Mouse (Mus musculus): ENCODE measurements around the gene Unc5c.

The Unc5c gene

DNA sequence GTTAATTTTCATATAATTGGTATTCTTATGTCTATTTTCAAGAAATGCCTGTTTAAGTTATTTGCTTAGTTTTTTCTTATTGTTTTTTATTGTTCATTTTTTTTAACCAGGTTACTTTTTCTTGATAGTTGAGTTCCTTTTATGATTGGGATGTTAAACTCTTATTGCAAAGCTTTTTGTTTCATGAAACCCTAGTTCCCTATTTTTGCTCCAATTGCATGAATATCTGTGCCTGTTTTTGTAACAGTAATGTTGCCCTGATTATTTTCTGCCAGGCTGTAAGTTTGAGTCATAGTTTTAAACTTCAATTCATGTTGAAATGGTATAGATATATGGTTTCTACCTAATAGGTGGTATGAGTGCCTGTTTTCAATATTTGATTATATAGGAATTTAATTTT, 234.2 kb downstream of the Unc5c start:
- DNase-seq (ENCODE audit: low read depth in 2 of 2, low spot score in 2 of 2) = no peak

DNA sequence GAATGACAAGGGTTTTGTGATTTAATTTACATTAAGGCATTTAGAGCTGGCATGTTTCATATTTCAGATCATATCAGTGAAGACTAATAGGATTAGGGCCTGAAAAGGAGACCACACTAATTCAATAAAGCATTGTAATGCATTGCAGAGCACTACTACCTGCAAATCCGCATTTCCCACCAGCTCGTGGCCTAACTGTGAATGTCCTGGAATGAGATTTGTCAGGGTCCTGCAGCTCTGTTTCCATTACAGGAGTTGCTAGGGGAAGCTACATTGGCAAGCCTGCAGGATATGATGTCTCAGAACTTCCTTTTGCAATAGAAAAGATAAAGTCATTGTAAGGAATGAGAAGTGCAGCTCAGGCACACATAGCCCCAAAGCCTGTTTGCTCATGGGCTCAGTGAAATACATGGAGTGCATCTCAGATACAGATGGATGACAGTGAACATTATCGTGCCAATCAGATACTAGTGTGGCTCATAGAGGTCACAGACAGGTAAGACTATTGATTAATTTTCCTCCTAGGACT, 236.4 kb downstream of the Unc5c start:
- no peak for DNase-seq (ENCODE audit: low read depth in 2 of 2, low spot score in 2 of 2)

DNA sequence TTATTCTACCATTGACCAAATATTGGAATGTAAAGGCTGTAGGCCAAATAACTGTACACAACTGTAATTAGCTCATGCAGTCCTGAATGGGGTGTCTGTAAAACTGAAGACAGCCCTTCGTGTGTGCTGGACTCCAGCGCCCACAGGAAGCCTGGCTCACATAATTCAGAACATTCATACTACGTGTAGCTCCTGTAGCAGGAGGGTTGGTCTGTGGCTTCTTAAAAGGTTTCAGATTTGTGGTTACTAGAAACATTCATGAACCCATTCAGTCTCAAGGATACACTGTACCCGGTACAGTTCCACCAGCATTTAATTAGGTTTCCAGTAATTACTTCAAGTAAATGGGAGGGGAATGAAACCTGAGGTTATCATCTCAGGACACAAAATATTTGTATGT, 246.6 kb downstream of the Unc5c start:
- DNase-seq (ENCODE audit: low read depth in 2 of 2, low spot score in 2 of 2) = no peak

DNA sequence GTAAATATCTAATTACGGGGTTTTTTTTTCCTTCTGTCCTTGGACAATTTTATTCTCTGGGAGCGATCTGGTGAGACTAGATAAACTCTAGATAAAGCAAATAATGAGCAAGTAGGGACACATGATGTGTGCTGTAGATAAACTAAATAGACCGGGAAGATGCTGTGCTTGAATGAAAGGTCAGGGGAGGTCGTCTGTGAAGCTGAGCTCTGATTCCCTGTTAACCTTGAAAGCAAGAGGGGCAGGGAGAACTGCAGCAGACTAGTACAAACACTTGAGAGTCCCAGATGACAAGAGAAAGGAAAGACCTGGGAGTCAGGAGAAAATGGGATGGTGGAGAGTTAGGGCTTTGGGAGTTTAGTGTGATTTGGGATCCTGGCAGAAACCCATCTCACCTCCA, 251.4 kb downstream of the Unc5c start:
- no peak for DNase-seq (ENCODE audit: low read depth in 2 of 2, low spot score in 2 of 2)

DNA sequence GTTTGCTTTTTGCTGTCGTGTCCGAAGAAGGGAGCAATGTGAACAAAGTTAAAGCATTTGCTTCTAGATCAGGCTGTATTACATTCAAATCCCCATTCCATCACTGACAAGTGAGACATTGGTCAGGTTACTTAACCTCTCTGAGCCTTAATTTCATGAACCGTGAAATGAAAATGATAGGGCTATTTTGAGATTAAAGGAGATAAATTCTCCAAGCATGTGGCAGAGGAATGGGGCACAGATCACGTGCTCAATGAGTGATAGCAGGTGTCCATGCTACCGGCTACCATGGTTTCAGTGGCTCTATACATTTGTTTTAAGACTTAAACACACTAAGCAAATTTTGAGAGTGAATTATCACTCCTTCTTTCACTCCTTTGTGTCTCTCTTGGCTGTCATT, 254.0 kb downstream of the Unc5c start:
- no peak for DNase-seq (ENCODE audit: low read depth in 2 of 2, low spot score in 2 of 2)

DNA sequence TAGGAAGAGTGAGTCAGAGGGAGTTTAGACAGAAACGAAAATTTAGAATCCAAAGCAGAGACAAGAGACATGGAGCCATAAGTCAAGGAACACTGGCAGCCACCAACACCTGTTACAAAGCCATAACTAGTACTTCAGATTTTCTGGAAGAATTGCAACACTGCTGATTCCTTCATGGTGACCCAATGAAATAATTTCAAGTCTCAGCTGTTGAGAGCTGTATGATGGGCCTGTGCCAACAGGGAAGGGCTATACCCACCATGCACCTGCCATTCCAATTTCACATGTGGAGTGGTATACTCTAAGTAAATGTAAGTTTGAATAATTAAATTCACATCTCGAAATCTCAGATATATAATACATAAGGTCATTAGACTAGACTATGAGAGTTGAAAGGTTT, 259.5 kb downstream of the Unc5c start:
- no peak for DNase-seq (ENCODE audit: low read depth in 2 of 2, low spot score in 2 of 2)

DNA sequence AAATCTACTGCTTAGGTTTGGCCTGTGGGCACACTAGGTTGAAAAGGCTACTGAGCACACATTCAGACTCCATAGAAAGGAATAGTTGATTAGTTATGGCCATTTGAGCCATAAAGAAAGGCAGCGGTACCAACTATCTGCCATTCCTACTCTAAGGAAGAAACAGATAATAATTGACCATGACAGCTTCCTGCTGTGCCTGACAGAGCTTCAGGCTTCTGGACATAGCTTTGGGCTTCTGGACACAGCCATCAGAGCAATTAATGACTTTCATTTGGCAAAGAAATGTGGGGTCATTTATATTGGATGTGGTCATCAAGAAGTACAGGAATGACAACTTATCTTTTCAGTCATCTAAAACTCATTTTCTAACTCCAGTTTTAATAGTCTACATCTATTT, 260.4 kb downstream of the Unc5c start:
- no peak for DNase-seq (ENCODE audit: low read depth in 2 of 2, low spot score in 2 of 2)

GRCm38 (mm10) chr3:141733844-141734243, 268.8 kb downstream of the Unc5c start:
- no peak for DNase-seq (ENCODE audit: low read depth in 2 of 2, low spot score in 2 of 2)

- no peak for DNase-seq (ENCODE audit: low read depth in 2 of 2, low spot score in 2 of 2)
These were observed 270.3 kb downstream of the Unc5c start for GRCm38 (mm10) chr3:141735285-141735684.

DNA sequence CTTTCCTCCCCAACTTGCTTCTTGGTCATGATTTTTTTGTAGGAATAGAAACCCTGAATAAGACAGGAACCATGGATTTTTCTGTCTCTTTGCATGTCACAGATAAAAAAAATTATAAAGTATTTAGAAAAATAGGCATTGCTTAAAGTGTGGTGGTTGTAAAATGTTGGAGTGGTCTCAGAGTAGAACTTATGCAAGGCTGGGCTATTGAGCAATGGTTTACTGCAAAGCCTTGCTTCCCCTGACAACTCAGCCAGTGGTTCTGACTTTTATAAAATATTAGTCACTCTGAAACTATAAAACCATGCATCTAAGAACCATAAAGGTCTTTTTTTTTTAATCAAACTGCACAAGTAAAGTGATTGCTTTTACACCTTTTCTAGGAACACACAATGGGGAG, 280.3 kb downstream of the Unc5c start:
- no peak for DNase-seq (ENCODE audit: low read depth in 2 of 2, low spot score in 2 of 2)

- no peak for DNase-seq (ENCODE audit: low read depth in 2 of 2, low spot score in 2 of 2)
These were observed 283.8 kb downstream of the Unc5c start for GRCm38 (mm10) chr3:141748694-141749381.

DNA sequence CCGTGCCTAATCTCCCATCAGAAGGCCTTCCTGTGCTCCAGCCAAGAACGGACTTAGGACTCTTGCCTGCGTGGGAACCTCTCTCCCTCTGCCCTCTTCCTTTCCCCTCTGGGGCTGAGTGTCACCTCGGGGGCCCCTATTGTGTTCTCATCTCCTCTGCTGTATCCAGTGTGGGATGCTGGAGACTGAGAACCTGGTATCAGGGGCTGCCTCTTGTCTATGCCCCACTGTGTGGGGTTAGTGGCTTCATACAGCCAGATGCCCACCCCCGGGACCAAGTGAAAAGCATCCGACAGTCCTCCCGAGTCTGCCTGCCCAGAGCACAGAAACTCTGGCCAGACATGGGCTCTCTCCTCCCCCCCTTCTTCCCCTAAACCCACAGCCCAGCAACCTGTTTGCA, 287.2 kb downstream of the Unc5c start:
- DNase-seq (ENCODE audit: low read depth in 2 of 2, low spot score in 2 of 2) = no peak

- DNase-seq (ENCODE audit: low read depth in 2 of 2, low spot score in 2 of 2) = no peak
These were observed 292.2 kb downstream of the Unc5c start for GRCm38 (mm10) chr3:141757259-141757658.

GRCm38 (mm10) chr3:141778411-141778919, 313.4 kb downstream of the Unc5c start:
- DNase-seq (ENCODE audit: low read depth in 2 of 2, low spot score in 2 of 2) = no peak

DNA sequence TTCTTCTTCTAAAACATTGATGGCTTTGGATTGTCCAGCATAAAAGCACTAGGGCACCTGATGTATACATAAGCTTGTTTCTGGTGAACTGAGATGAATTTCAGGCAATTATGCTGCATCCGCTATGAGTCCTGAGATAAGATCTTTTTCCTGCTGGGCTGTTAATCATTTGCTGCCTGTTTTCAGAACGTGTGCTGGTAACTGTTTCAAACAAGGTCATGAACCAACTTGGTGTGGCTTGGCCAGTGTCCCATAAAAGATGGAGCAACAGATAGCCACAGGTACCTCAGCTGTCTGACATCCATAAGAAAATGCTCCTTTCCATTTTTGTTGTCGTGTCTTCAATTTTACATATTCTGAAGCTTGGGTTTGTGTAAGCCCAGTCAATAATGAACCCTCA, 314.2 kb downstream of the Unc5c start:
- DNase-seq (ENCODE audit: low read depth in 2 of 2, low spot score in 2 of 2) = no peak

DNA sequence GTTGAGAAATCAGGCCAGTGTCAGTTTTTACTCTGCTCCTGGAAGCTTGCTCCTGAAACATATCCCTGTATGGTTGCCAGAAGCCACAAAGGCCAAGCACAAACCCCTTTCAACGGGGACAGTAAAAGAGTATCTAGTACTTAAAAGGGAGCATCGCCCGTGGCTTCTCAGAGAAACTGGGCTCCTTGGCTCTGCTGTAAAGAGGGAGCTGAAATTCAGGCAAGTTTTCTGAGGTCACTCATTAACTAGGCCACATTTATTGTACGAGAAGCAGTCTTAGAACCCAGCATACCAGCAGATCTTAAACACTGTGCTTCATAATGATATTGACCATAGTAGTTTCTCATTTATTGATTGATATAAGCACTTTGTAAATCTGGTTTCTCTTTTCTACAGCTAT, 317.5 kb downstream of the Unc5c start:
- DNase-seq (ENCODE audit: low read depth in 2 of 2, low spot score in 2 of 2) = no peak

GRCm38 (mm10) chr3:141791026-141791780, 326.2 kb downstream of the Unc5c start:
- DNase-seq (ENCODE audit: low read depth in 2 of 2, low spot score in 2 of 2) = no peak

DNA sequence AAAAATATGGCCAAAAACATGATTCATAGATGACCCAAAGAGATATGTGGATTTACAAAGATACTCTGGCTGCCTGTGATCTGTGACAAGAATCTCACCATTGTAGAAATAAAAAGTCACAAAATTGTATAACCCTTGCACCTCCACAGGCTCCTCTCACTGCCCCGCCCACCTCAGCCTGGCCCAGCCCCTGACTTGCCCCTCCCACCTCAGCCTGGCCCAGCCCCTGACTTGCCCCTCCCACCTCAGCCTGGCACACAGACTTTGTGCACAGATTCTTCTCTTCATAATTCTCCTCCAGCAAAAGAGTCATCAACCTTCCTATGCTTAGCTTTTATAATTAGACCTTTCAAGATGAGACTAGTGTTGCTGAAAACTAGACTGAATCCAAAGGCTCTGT, 327.1 kb downstream of the Unc5c start:
- no peak for DNase-seq (ENCODE audit: low read depth in 2 of 2, low spot score in 2 of 2)

DNA sequence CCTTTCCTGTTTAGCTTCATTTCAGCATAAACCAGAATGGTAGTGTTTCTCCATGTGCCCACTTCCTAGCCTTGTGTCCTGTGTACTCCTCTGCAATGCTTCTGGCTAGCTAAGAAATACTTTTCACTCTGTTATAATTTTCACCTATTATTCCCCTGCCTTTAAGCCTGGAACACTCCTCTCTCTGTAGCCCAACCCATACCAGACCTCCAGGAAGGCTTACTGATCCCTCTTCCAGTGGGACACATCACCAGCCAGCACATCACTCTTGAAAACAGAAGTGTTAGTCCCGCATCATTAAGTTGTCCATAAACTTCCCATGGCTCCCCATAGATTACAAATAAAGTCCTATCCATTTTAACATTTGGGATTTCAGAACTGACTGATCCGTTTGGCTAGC, 328.7 kb downstream of the Unc5c start:
- no peak for DNase-seq (ENCODE audit: low read depth in 2 of 2, low spot score in 2 of 2)

DNA sequence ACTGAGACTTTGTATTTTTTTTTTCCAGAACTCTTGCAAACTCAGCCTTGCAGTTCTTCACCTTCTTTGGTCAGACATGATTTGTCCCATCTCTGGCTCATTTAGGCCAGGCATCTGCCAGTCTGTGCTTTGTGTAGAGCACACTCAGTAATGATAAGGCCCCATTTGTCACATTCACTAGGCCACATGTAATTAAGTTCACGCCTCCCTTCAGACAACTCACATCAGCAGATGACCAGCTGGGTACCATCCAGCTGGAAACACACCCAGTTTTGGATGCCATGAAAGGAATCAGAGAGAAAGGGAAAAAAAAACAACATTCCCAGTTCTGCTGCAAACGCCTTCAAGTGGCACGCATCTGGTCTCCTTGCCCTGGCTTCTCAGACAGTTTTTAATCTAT, 329.4 kb downstream of the Unc5c start:
- no peak for DNase-seq (ENCODE audit: low read depth in 2 of 2, low spot score in 2 of 2)

GRCm38 (mm10) chr3:141797372-141797771, 332.4 kb downstream of the Unc5c start:
- no peak for DNase-seq (ENCODE audit: low read depth in 2 of 2, low spot score in 2 of 2)

GRCm38 (mm10) chr3:141797789-141798188, 332.8 kb downstream of the Unc5c start:
- no peak for DNase-seq (ENCODE audit: low read depth in 2 of 2, low spot score in 2 of 2)

All from CD8-positive naive resting alpha-beta T cell, adult 2 months (primary cell).